Comparison of ENCODE assay signal across 24 mouse cellular contexts in the genomic region with DNA sequence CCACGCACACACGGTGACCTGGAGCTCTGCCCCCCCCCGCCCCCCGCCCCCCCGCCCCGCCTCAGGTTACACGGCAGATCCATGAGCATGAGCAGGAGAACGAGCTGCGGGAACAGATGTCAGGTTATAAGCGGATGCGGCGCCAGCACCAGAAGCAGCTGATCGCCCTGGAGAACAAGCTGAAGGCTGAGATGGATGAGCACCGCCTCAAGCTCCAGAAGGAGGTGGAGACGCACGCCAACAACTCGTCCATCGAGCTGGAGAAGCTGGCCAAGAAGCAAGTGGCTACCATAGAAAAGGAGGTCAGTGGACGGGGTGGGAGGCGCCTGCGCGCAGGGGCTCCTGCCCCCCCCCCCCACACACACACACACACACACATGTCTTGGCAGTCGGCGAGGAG. TPM values are rescaled to one million over a fixed set of nuclear protein-coding genes. Genes with fewer than 3 reads are reported as not detected.
A peak's percentile ranks its signal among the peaks of the same experiment; 100 is the strongest.
DNase-seq lines count a peak whose midpoint lies in the region; ATAC-seq and TF ChIP-seq lines count a peak whose summit lies in the region.
"Had no signal": no experiment of that assay in that cellular context is flagged by ENCODE, and none has a peak within 500 bp of the region (broad histone marks: within the 10 kb centered on the region; RNA-seq: fewer than 3 reads in every experiment).

No protein-coding gene starts in this region.

- TF ChIP-seq POLR2A in brain, embryonic 14.5 days (IDR thresholded peaks at IDR 0.05; ENCODE audit: borderline replicate concordance, extremely low read depth, insufficient read depth, insufficient read length, poor library complexity, severe bottlenecking), result no peak

- no peaks in the 10 kb centered on the region for H3K9me3 ChIP-seq in hindbrain, postnatal 0 days (ENCODE audit: low read length)
- no peaks in the 10 kb centered on the region for H3K9me3 ChIP-seq in hindbrain, embryonic 14.5 days (ENCODE audit: control insufficient read depth, low read length)
- H3K9me3 ChIP-seq in limb, embryonic 12.5 days, result no peaks in the 10 kb centered on the region
- no peaks in the 10 kb centered on the region for H3K9me3 ChIP-seq in limb, embryonic 10.5 days (replicated peaks)
- no peaks in the 10 kb centered on the region for H3K9me3 ChIP-seq in forebrain, embryonic 16.5 days (ENCODE audit: control insufficient read depth, low read length)
- H3K9me3 ChIP-seq: heart, embryonic 10.5 days; heart, embryonic 15.5 days; limb, embryonic 13.5 days; lung, embryonic 15.5 days; midbrain, embryonic 13.5 days; neural tube, embryonic 13.5 days had no signal

- WGBS in hindbrain, postnatal 0 days, result 70% methylated on average over 24 of the region's 24 CpGs
- 63% methylated on average over 24 of the region's 24 CpGs for WGBS in hindbrain, embryonic 14.5 days
- WGBS in limb, embryonic 12.5 days, result 44% methylated on average over 20 of the region's 24 CpGs
- 57% methylated on average over 24 of the region's 24 CpGs for WGBS in limb, embryonic 10.5 days
- WGBS in forebrain, embryonic 16.5 days, result 83% methylated on average over 23 of the region's 24 CpGs

- no peaks in the 10 kb centered on the region for H3K4me1 ChIP-seq in hindbrain, postnatal 0 days (ENCODE audit: insufficient read depth, low read length)
- no peaks in the 10 kb centered on the region for H3K4me1 ChIP-seq in hindbrain, embryonic 14.5 days (replicated peaks; ENCODE audit: control insufficient read depth, insufficient read depth, low read length)
- peaks cover 14% of the 10 kb centered on the region for H3K4me1 ChIP-seq in limb, embryonic 12.5 days (replicated peaks)
- H3K4me1 ChIP-seq in limb, embryonic 10.5 days, result peaks cover 15% of the 10 kb centered on the region
- H3K4me1 ChIP-seq in forebrain, embryonic 16.5 days (replicated peaks; ENCODE audit: control insufficient read depth, insufficient read depth, low read length), result 0 out of 2 replicates have a peak, but pooled peaks cover 2% of the 10 kb centered on the region
- H3K4me1 ChIP-seq: lung, embryonic 15.5 days had no signal

- no peak for TF ChIP-seq CTCF in hindbrain, postnatal 0 days (IDR thresholded peaks at IDR 0.05; ENCODE audit: low read depth)
- TF ChIP-seq CTCF in brain, embryonic 14.5 days (IDR thresholded peaks at IDR 0.05; ENCODE audit: borderline replicate concordance, extremely low read depth, insufficient read depth, insufficient read length), result no peak

- no peak overlapping the region for H3K4me2 ChIP-seq in hindbrain, postnatal 0 days (ENCODE audit: low read depth, low read length)
- no peak overlapping the region for H3K4me2 ChIP-seq in hindbrain, embryonic 14.5 days (replicated peaks)
- H3K4me2 ChIP-seq in limb, embryonic 12.5 days, result peak overlapping the region; percentile 10; the same call in 1 of the 2 replicates
- no peak overlapping the region for H3K4me2 ChIP-seq in forebrain, embryonic 16.5 days (ENCODE audit: low read length)
- H3K4me2 ChIP-seq: heart, embryonic 15.5 days; limb, embryonic 13.5 days; liver, embryonic 11.5 days; lung, embryonic 15.5 days; midbrain, embryonic 13.5 days; neural tube, embryonic 13.5 days had no signal

- H3K4me3 ChIP-seq in hindbrain, postnatal 0 days (ENCODE audit: low read length), result no peak overlapping the region
- H3K4me3 ChIP-seq in hindbrain, embryonic 14.5 days (replicated peaks; ENCODE audit: low read length), result no peak overlapping the region
- no peak overlapping the region for H3K4me3 ChIP-seq in limb, embryonic 12.5 days (replicated peaks)
- H3K4me3 ChIP-seq in limb, embryonic 10.5 days, result no peak overlapping the region
- H3K4me3 ChIP-seq in forebrain, embryonic 16.5 days (replicated peaks; ENCODE audit: low read length), result no peak overlapping the region
- H3K4me3 ChIP-seq: heart, embryonic 10.5 days; heart, embryonic 15.5 days; limb, embryonic 13.5 days; lung, embryonic 15.5 days; midbrain, embryonic 13.5 days; neural tube, embryonic 13.5 days had no signal

- ATAC-seq in hindbrain, postnatal 0 days, result no peak
- no peak for ATAC-seq in hindbrain, embryonic 14.5 days (ENCODE audit: low FRiP score)
- ATAC-seq in limb, embryonic 12.5 days (ENCODE audit: insufficient number of reproducible peaks, insufficient read depth, low FRiP score, low TSS enrichment, low read depth), result no peak
- ATAC-seq in forebrain, embryonic 16.5 days, result no peak
- ATAC-seq: forebrain, embryonic 14.5 days; intestine, embryonic 16.5 days; midbrain, embryonic 13.5 days had no signal

- H3K36me3 ChIP-seq in hindbrain, postnatal 0 days (ENCODE audit: insufficient read depth, low read length), result peaks cover 30% of the 10 kb centered on the region
- H3K36me3 ChIP-seq in hindbrain, embryonic 14.5 days (replicated peaks; ENCODE audit: control insufficient read depth, insufficient read depth), result peaks cover 51% of the 10 kb centered on the region
- H3K36me3 ChIP-seq in limb, embryonic 12.5 days, result no peaks in the 10 kb centered on the region
- H3K36me3 ChIP-seq in limb, embryonic 10.5 days, result no peaks in the 10 kb centered on the region
- peaks cover 9% of the 10 kb centered on the region for H3K36me3 ChIP-seq in forebrain, embryonic 16.5 days (ENCODE audit: control insufficient read depth, insufficient read depth)
- H3K36me3 ChIP-seq: heart, embryonic 15.5 days had no signal

- no peak overlapping the region for H3K27ac ChIP-seq in hindbrain, postnatal 0 days
- H3K27ac ChIP-seq in hindbrain, embryonic 14.5 days, result no peak overlapping the region
- H3K27ac ChIP-seq in limb, embryonic 12.5 days, result no peak overlapping the region
- no peak overlapping the region for H3K27ac ChIP-seq in limb, embryonic 10.5 days
- no peak overlapping the region for H3K27ac ChIP-seq in forebrain, embryonic 16.5 days (ENCODE audit: low read length)
- H3K27ac ChIP-seq: heart, embryonic 10.5 days; heart, embryonic 15.5 days; limb, embryonic 13.5 days; lung, embryonic 15.5 days; midbrain, embryonic 13.5 days; neural tube, embryonic 13.5 days had no signal

- H3K9ac ChIP-seq in hindbrain, postnatal 0 days (replicated peaks; ENCODE audit: low read length), result no peak overlapping the region
- H3K9ac ChIP-seq in hindbrain, embryonic 14.5 days, result no peak overlapping the region
- H3K9ac ChIP-seq in limb, embryonic 12.5 days (replicated peaks), result no peak overlapping the region
- no peak overlapping the region for H3K9ac ChIP-seq in forebrain, embryonic 16.5 days (replicated peaks; ENCODE audit: low read depth, low read length)
- H3K9ac ChIP-seq: heart, embryonic 15.5 days; limb, embryonic 13.5 days; lung, embryonic 15.5 days; midbrain, embryonic 13.5 days; neural tube, embryonic 13.5 days had no signal

- no peaks in the 10 kb centered on the region for H3K27me3 ChIP-seq in hindbrain, postnatal 0 days (ENCODE audit: insufficient read depth, low read length)
- no peaks in the 10 kb centered on the region for H3K27me3 ChIP-seq in hindbrain, embryonic 14.5 days (ENCODE audit: control insufficient read depth, insufficient read depth, low read length)
- no peaks in the 10 kb centered on the region for H3K27me3 ChIP-seq in limb, embryonic 12.5 days
- H3K27me3 ChIP-seq in limb, embryonic 10.5 days (ENCODE audit: low read depth, poor library complexity, severe bottlenecking), result no peaks in the 10 kb centered on the region
- no peaks in the 10 kb centered on the region for H3K27me3 ChIP-seq in forebrain, embryonic 16.5 days (replicated peaks; ENCODE audit: control insufficient read depth, insufficient read depth, low read length)
- H3K27me3 ChIP-seq: heart, embryonic 15.5 days; limb, embryonic 13.5 days; lung, embryonic 15.5 days; midbrain, embryonic 13.5 days; neural tube, embryonic 13.5 days had no signal

- peak; percentile 14 for DNase-seq in hindbrain, postnatal 0 days (ENCODE audit: low spot score)
- no peak for DNase-seq in hindbrain, embryonic 14.5 days (ENCODE audit: low spot score)
- no peak for DNase-seq in limb, embryonic 10.5 days (ENCODE audit: low spot score)
- peak; percentile 24 for DNase-seq in brain, embryonic 14.5 days (ENCODE audit: low read depth)
- DNase-seq in forelimb bud, embryonic 11.5 days (ENCODE audit: low read depth, low spot score), result peak; percentile 6
- DNase-seq: adrenal gland, postnatal 25 days; B cell, adult 2 months; cerebellum, adult 9-10 months; gastrocnemius, postnatal 10 days; kidney, adult 8-10 months; kidney, postnatal 14 days; thymus, adult 2 months; thymus, postnatal 36 days had no signal

RNA-seq across cellular contexts. Expression of a gene that starts 36.6 kb away (rescaled TPM):
- total RNA-seq in hindbrain, postnatal 0 days (2014; rRNA removed), result 1,096 and 1,413 TPM in 2 replicates
- 1,008 and 1,032 TPM in 2 replicates for polyA plus RNA-seq in hindbrain, postnatal 0 days (2015; fragmentation: Nextera tagmentation; extraction: Ambion mirVana)
- polyA plus RNA-seq in hindbrain, embryonic 14.5 days (2014; fragmentation: Nextera tagmentation; extraction: Ambion mirVana), result 1,042 and 1,087 TPM in 2 replicates
- 760 and 770 TPM in 2 replicates for polyA plus RNA-seq in limb, embryonic 12.5 days (2016; fragmentation: Nextera tagmentation; extraction: Ambion mirVana)
- polyA plus RNA-seq in limb, embryonic 10.5 days (2016; fragmentation: Nextera tagmentation; extraction: Ambion mirVana), result 922 and 1,037 TPM in 2 replicates
- polyA plus RNA-seq in brain, embryonic 14.5 days (2012; rRNA removed), result 896 and 1,192 TPM in 2 replicates
- polyA plus RNA-seq in forebrain, embryonic 16.5 days (2015; fragmentation: Nextera tagmentation; extraction: Ambion mirVana), result 1,113 and 1,180 TPM in 2 replicates

Comparison
In these comparisons a context has a peak if more than half of its experiments do, and no peak if none do; other contexts are left out.
1. DNase-seq: peak in hindbrain, postnatal 0 days (single experiment), brain, embryonic 14.5 days (single experiment) and forelimb bud, embryonic 11.5 days (single experiment); none in hindbrain, embryonic 14.5 days (single experiment) and limb, embryonic 10.5 days (single experiment).